Mouse (Mus musculus): Measurements from ENCODE around the gene Slc11a1.

Slc11a1 gene

GRCm38 (mm10) chr1:74408589-74409504, 33.9 kb downstream of the Slc11a1 start, which contains the start of gene Vil1:
Gene Vil1, plus strand, starts transcription at chr1:74409376.
- no peak for DNase-seq (ENCODE audit: low spot score in 2 of 2)

GRCm38 (mm10) chr1:74411753-74412325, 36.8 kb downstream of the Slc11a1 start:
- DNase-seq (ENCODE audit: low spot score in 2 of 2), result no peak

- no peak for DNase-seq (ENCODE audit: low spot score in 2 of 2)
Observed at GRCm38 (mm10) chr1:74412711-74413110, 37.7 kb downstream of the Slc11a1 start.

GRCm38 (mm10) chr1:74415143-74415542, 40.1 kb downstream of the Slc11a1 start:
- peak in 1 of 2 experiments; percentile 11 for DNase-seq (ENCODE audit: low spot score in 2 of 2)

- no peak for DNase-seq (ENCODE audit: low spot score in 2 of 2)
Observed at GRCm38 (mm10) chr1:74418747-74419439, 43.9 kb downstream of the Slc11a1 start.

GRCm38 (mm10) chr1:74419440-74419794, 44.4 kb downstream of the Slc11a1 start:
- no peak for DNase-seq (ENCODE audit: low spot score in 2 of 2)

- DNase-seq (ENCODE audit: low spot score in 2 of 2), result no peak
Observed at GRCm38 (mm10) chr1:74423147-74423546, 48.2 kb downstream of the Slc11a1 start.

- DNase-seq (ENCODE audit: low spot score in 2 of 2), result no peak
Observed at GRCm38 (mm10) chr1:74425845-74426244, 50.9 kb downstream of the Slc11a1 start.

GRCm38 (mm10) chr1:74433220-74433619, 58.2 kb downstream of the Slc11a1 start:
- no peak for DNase-seq (ENCODE audit: low spot score in 2 of 2)

GRCm38 (mm10) chr1:74434596-74434995, 59.6 kb downstream of the Slc11a1 start:
- no peak for DNase-seq (ENCODE audit: low spot score in 2 of 2)

GRCm38 (mm10) chr1:74435563-74435962, 60.6 kb downstream of the Slc11a1 start:
- no peak for DNase-seq (ENCODE audit: low spot score in 2 of 2)

Data from spleen, postnatal 14 days (tissue).